Mouse (Mus musculus) heart, embryonic 13.5 days (tissue): Measurements from ENCODE around the gene Zdhhc16. TPM values are rescaled to one million over a fixed set of nuclear protein-coding genes. Genes with fewer than 3 reads are reported as not detected.

Experiments used
- ATAC-seq: fragments of 200-750 bp; cut with Nextera tagmentation; 2 replicates; pipeline ENCODE4 v1.8.0; 2017; ENCODE audit warnings: moderate TSS enrichment; ENCODE audit not compliant: insufficient number of reproducible peaks, low FRiP score, low TSS enrichment; ENCODE audit errors: extremely low read depth
- H3K27ac ChIP-seq: fragments of 300-500 bp; sonication (generic); replicated peaks from 2 replicates; pipeline ENCODE4 v1.5.1; 2015; ENCODE audit warnings: moderate library complexity, mild to moderate bottlenecking, inconsistent platforms
- H3K27me3 ChIP-seq: fragments of 300-500 bp; sonication (generic); replicated peaks from 2 replicates; pipeline ENCODE4 v1.6.1; 2015; ENCODE audit warnings: mild to moderate bottlenecking, inconsistent platforms
- H3K36me3 ChIP-seq: fragments of 300-500 bp; sonication (generic); 2 replicates; pipeline ENCODE4 v1.6.1; 2015; ENCODE audit warnings: mild to moderate bottlenecking, inconsistent platforms
- H3K4me1 ChIP-seq: fragments of 300-500 bp; sonication (generic); 2 replicates; pipeline ENCODE4 v1.6.1; 2015; ENCODE audit warnings: inconsistent platforms
- H3K4me2 ChIP-seq: fragments of 300-500 bp; sonication (generic); 2 replicates; pipeline ENCODE4 v1.6.1; 2015; ENCODE audit warnings: inconsistent platforms, mild to moderate bottlenecking, moderate library complexity
- H3K4me3 ChIP-seq: fragments of 300-500 bp; sonication (generic); 2 replicates; pipeline ENCODE4 v1.5.1; 2015; ENCODE audit warnings: moderate library complexity, mild to moderate bottlenecking, inconsistent platforms
- H3K9ac ChIP-seq: fragments of 300-500 bp; sonication (generic); 2 replicates; pipeline ENCODE4 v1.6.1; 2015; ENCODE audit warnings: inconsistent platforms, mild to moderate bottlenecking, moderate library complexity
- H3K9me3 ChIP-seq: fragments of 300-500 bp; sonication (generic); 2 replicates; pipeline ENCODE4 v1.6.1; 2016; ENCODE audit warnings: inconsistent platforms
- WGBS: fragments of 180-500 bp; shearing (Covaris S2); methylation state at CpG from one replicate; pipeline ENCODE4 v1.1.7; 2015; ENCODE audit warnings: mixed read lengths; 5-methylcytosine and 5-hydroxymethylcytosine counted together
- polyA plus RNA-seq: library from polyadenylated mRNA; unstranded; fragments of >200 nt; fragmentation: Nextera tagmentation; extraction: Ambion mirVana; gene quantifications from 2 replicates; pipeline ENCODE4 v1.2.1, GENCODE M21; 2015

Gene Zdhhc16
- polyA plus RNA-seq, result 55.3 and 57.5 TPM in 2 replicates

DNA sequence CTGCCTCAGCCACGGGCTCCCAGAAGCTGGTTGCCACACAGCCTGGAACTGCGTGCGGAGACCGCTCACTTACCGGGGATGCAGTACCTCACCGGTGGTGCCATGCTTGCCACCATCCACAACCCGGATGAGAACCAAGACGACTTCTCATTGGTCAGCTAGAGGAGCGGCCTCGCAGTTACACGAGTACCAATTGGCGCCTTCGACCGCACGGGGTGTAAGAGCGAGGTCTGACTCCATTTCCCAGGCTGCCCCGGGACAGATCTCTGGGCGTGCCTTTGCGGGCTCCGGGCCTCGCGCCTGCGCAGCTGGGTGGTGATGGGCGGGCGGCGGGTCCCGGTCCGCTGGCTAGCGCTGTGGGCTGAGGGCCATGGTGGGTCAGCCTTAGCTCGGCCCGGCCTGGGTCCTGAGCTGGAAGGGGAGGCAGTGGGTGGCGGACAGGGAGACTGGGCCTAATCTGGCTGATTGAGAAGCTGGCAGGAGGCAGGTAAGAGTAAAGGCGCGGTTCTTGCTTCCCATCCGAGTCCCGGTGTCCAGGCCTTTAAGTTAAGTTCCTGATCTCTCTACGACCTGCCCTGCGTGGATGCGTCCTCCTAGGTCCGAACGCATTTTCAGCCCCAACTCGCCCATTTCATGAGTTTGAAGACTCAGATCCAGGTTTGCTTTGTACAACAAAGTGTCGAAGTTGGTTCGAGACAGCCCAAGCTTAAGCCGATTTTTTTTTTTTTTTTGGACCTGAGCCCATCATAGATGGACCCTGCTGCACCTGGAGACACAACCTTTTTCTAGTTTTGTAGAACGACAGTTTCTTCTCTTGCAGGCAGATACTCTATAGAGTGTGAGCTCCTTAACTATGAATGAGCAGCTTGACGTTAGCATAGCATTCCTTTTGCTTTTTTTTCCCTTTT, at the start of gene Zdhhc16, which contains the start of gene Exosc1:
Gene Zdhhc16 (plus strand): TSS at position 302 of the 908 bp plus-strand sequence.
Gene Exosc1 (minus strand): TSS at position 245 of the 908 bp plus-strand sequence.
- H3K9me3 ChIP-seq, result no peaks in the 10 kb centered on the region
- H3K27me3 ChIP-seq, result no peaks in the 10 kb centered on the region
- H3K27ac ChIP-seq, result peak within 1 kb of the TSS; percentile 51; the same call in 1 of the 2 replicates
- peaks cover 53% of the 10 kb centered on the region for H3K36me3 ChIP-seq
- H3K9ac ChIP-seq, result peak within 1 kb of the TSS; percentile 92
- H3K4me3 ChIP-seq, result peak within 1 kb of the TSS; percentile 89
- under 1% methylated on average over 47 of the region's 47 CpGs for WGBS
- ATAC-seq, result peak; percentile 98
- peak within 1 kb of the TSS; percentile 94 for H3K4me2 ChIP-seq
- peaks cover 23% of the 10 kb centered on the region for H3K4me1 ChIP-seq

- ATAC-seq, result no peak
- Histone ChIP-seq H3K9ac (no peak overlapping the region), H3K27ac (no peak overlapping the region), H3K4me2 (no peak overlapping the region), H3K4me1 (no peaks in the 10 kb centered on the region), H3K9me3 (no peaks in the 10 kb centered on the region), H3K27me3 (no peaks in the 10 kb centered on the region), H3K36me3 (peaks cover 85% of the 10 kb centered on the region), H3K4me3 (no peak overlapping the region)
- WGBS, result 91% methylated on average over 9 of the region's 9 CpGs
Observed at GRCm38 (mm10) chr19:41883882-41884281, 49.4 kb upstream of the Zdhhc16 start.

DNA sequence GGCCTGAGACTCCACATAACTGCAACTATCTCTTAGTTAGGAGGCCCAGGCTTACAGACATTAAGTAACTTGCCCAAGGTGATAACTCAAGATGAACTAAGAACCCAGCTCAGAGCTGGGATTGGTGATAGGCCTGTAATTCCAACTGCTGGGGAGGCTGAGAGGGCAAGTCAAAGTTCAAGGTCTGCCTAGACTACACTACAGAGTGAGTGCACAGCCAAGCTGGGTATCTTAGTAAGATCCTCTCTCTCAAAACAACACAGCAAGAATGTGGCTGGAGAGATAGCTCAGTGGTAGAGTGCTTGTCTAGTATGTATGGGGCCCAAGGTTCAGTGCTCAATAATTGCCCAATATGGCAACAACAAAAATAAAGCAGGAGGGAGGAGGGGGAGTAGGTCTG, 45.1 kb upstream of the Zdhhc16 start:
- Histone ChIP-seq H3K27ac (no peak overlapping the region), H3K36me3 (peaks cover 80% of the 10 kb centered on the region)
- no peak for ATAC-seq

DNA sequence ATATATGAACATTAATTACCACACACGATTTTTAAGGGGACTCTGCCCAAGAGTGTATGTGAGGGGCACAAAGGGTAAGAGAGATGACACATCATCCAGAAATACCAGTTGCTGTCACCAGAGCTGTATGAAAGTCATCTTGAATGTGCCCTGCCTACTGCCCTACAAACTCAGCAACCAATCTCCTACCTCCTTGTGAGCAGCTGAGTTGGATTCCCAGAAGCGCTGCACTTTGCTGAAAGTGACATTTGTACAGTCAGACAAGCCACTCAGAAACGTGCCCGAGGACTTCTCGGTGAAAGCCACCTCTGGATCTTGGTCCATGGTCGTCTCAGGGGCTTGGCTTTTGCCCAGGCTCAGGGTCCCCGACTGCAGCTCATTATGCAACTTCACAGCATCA, 38.3 kb upstream of the Zdhhc16 start:
- Histone ChIP-seq H3K4me3 (peak overlapping the region; percentile 88), H3K9ac (peak overlapping the region; percentile 85), H3K4me1 (peaks cover 18% of the 10 kb centered on the region), H3K36me3 (peaks cover 16% of the 10 kb centered on the region), H3K9me3 (no peaks in the 10 kb centered on the region), H3K27ac (no peak overlapping the region), H3K4me2 (peak overlapping the region; percentile 93), H3K27me3 (no peaks in the 10 kb centered on the region)
- WGBS, result 39% methylated on average over 7 of the region's 7 CpGs
- ATAC-seq, result no peak

More for the DNA sequence above, 45.1 kb upstream of the Zdhhc16 start:
- Histone ChIP-seq H3K4me2 (no peak overlapping the region), H3K9ac (no peak overlapping the region), H3K4me1 (no peaks in the 10 kb centered on the region), H3K27me3 (no peaks in the 10 kb centered on the region), H3K4me3 (no peak overlapping the region), H3K9me3 (no peaks in the 10 kb centered on the region)

- ATAC-seq, result peak; percentile 63; the same call in 1 of the 2 replicates
- peak within 1 kb of the TSS; percentile 85 for H3K9ac ChIP-seq
- peak within 1 kb of the TSS; percentile 44; the same call in 1 of the 2 replicates for H3K27ac ChIP-seq
- H3K4me3 ChIP-seq, result peak within 1 kb of the TSS; percentile 88
- peaks cover 18% of the 10 kb centered on the region for H3K4me1 ChIP-seq
- WGBS, result 1% methylated on average over 46 of the region's 46 CpGs
- no peaks in the 10 kb centered on the region for H3K9me3 ChIP-seq
- H3K4me2 ChIP-seq, result peak within 1 kb of the TSS; percentile 93
- peaks cover 9% of the 10 kb centered on the region for H3K36me3 ChIP-seq
- H3K27me3 ChIP-seq, result no peaks in the 10 kb centered on the region
Observed at GRCm38 (mm10) chr19:41895460-41896318, 37.6 kb upstream of the Zdhhc16 start, which contains the start of gene Rrp12. Gene Rrp12 (minus strand): TSS chr19:41896173.

DNA sequence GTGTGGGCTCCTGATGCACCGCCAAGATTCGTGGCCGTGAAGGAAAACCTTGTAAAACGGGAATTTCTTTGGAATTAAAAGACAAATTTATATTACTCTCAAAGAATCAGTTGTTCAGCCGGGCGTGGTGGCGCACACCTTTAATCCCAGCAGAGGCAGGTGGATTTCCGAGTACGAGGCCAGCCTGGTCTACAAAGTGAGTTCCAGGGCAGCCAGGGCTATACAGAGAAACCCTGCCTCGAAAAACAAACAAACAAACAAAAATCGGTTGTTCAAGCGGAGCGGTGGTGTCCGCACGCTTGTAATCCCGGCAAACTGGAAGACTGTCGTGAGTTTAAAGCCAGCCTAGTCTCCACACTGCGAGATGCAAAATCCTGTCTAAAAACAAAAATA, 37.0 kb upstream of the Zdhhc16 start:
- Histone ChIP-seq H3K36me3 (0 out of 2 replicates have a peak, but pooled peaks cover 3% of the 10 kb centered on the region), H3K4me3 (peak overlapping the region; percentile 88), H3K4me1 (peaks cover 19% of the 10 kb centered on the region), H3K27me3 (no peaks in the 10 kb centered on the region), H3K9me3 (no peaks in the 10 kb centered on the region), H3K4me2 (peak overlapping the region; percentile 93), H3K27ac (no peak overlapping the region), H3K9ac (peak overlapping the region; percentile 85)
- ATAC-seq, result no peak
- 18% methylated on average over 18 of the region's 18 CpGs for WGBS

- H3K27ac ChIP-seq, result no peak overlapping the region
- H3K27me3 ChIP-seq, result no peaks in the 10 kb centered on the region
- no peak overlapping the region for H3K4me2 ChIP-seq
- H3K9ac ChIP-seq, result no peak overlapping the region
- peaks cover 34% of the 10 kb centered on the region for H3K4me1 ChIP-seq
- ATAC-seq, result no peak
- H3K36me3 ChIP-seq, result no peaks in the 10 kb centered on the region
- H3K4me3 ChIP-seq, result no peak overlapping the region
- no peaks in the 10 kb centered on the region for H3K9me3 ChIP-seq
- 41% methylated on average over 4 of the region's 4 CpGs for WGBS
Observed at GRCm38 (mm10) chr19:41898860-41899259, 34.4 kb upstream of the Zdhhc16 start.

GRCm38 (mm10) chr19:41900495-41901090, 32.7 kb upstream of the Zdhhc16 start:
- ATAC-seq, result no peak
- Histone ChIP-seq H3K4me3 (no peak overlapping the region), H3K4me2 (no peak overlapping the region), H3K4me1 (peaks cover 21% of the 10 kb centered on the region), H3K36me3 (no peaks in the 10 kb centered on the region), H3K27me3 (no peaks in the 10 kb centered on the region), H3K9ac (no peak overlapping the region), H3K27ac (no peak overlapping the region), H3K9me3 (no peaks in the 10 kb centered on the region)
- 74% methylated on average over 8 of the region's 8 CpGs for WGBS

DNA sequence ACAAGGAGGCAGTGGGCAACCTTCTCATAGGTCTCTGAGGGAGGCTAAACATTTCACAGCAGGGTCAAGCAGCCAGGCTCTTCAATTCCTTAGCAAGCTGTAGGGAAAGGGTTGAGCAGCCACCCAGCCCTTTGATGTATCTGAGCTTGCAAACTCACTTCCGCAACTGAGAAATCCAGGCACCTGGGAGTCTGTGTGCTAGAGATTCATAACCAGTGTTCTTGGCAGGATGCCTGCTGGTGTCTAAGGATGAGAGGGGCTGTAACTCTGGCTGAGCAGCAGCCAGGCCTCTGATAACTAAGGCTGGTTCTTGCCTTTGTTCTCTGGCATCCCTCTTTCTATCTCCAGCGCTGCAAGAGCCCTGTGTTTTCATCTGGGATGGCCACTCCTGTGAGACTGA, 31.6 kb upstream of the Zdhhc16 start:
- Histone ChIP-seq H3K9ac (no peak overlapping the region), H3K4me1 (peaks cover 23% of the 10 kb centered on the region), H3K4me3 (no peak overlapping the region), H3K9me3 (no peaks in the 10 kb centered on the region), H3K27ac (peak overlapping the region; percentile 63), H3K36me3 (no peaks in the 10 kb centered on the region), H3K27me3 (no peaks in the 10 kb centered on the region), H3K4me2 (no peak overlapping the region)
- 24% methylated on average over 2 of the region's 2 CpGs for WGBS
- ATAC-seq, result no peak

DNA sequence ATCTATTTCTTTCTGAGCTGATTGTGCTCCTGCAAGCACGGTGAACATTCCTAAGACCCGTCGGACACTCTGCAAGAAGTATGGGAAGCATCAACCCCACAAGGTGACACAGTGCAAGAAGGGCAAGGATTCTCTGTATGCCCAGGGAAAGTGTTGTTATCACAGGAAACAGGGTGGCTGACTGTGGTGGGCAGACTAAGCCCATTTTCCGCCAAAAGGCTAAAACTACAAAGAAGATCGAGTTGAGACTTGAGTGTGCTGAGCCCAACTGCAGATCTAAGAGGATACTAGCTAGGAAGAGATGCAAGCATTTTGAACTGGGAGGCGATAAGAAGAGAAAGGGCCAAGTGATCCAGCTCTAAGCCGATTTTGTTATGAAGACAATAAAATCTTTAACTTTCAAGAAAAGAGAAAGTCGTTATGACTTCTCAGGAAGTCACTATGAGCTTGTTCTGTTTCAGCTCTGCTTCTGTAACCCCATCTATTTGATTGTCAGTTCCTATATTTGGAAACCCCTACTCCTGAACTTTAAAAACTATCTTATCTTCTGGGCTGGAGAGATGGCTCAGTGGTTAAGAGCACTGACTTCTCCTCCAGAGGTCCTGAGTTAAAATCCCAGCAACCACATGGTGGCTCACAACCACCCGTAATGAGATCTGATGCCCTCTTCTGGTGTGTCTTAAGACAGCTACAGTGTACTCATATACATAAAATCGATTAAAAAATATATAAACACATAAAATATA, 30.3 kb upstream of the Zdhhc16 start:
- H3K4me2 ChIP-seq, result no peak overlapping the region
- WGBS, result 62% methylated on average over 10 of the region's 10 CpGs
- H3K4me1 ChIP-seq, result peaks cover 36% of the 10 kb centered on the region
- H3K27ac ChIP-seq, result no peak overlapping the region
- no peaks in the 10 kb centered on the region for H3K27me3 ChIP-seq
- H3K36me3 ChIP-seq, result no peaks in the 10 kb centered on the region
- H3K9ac ChIP-seq, result no peak overlapping the region
- H3K4me3 ChIP-seq, result no peak overlapping the region
- no peaks in the 10 kb centered on the region for H3K9me3 ChIP-seq
- no peak for ATAC-seq
